Mouse (Mus musculus) erythroid progenitor cell, adult 5-6 weeks (primary cell): ENCODE results near the gene Chrm5. TPM values are rescaled to one million over a fixed set of nuclear protein-coding genes. Genes with fewer than 3 reads are reported as not detected.
"Not testable (repeated sequence)": the region's sequence is repeated elsewhere in the genome, so short reads cannot be mapped to it uniquely, and the experiment has no call there.

ENCODE experiments used
- ATAC-seq: replicated peaks from 2 replicates; pipeline ENCODE4 v1.8.0; 2016; ENCODE audit warnings: moderate number of reproducible peaks, mild to moderate bottlenecking, moderate TSS enrichment, inconsistent platforms; ENCODE audit not compliant: poor library complexity, low FRiP score, severe bottlenecking
- total RNA-seq, 2 experiments: library from RNA; stranded (forward) in 1 of 2; stranded (reverse) in 1 of 2; fragments of 150-400 nt in 1 of 2; fragments of 186-747, 209-891 nt in 1 of 2; gene quantifications; 2 replicates each; pipeline versions ENCODE4 v1.2.3 to v1.2.4; 2015 to 2017; ENCODE audit warnings: low replicate concordance in 2 of 2

Gene Chrm5
- total RNA-seq, 2 experiments from 2014 or later = not detected

- no peak for ATAC-seq
Measured at GRCm38 (mm10) chr2:112483334-112483651, 2.7 kb upstream of the Chrm5 start.

GRCm38 (mm10) chr2:112482533-112483333 is 2.2 kb upstream of the Chrm5 start:
- no peak for ATAC-seq

GRCm38 (mm10) chr2:112481564-112481963 is 995 bp upstream of the Chrm5 start:
- ATAC-seq = no peak

- ATAC-seq = no peak
Measured at GRCm38 (mm10) chr2:112476554-112476953, 4.0 kb downstream of the Chrm5 start.

- ATAC-seq = no peak
Measured at GRCm38 (mm10) chr2:112474997-112475724, 5.4 kb downstream of the Chrm5 start.

- no peak for ATAC-seq
Measured at GRCm38 (mm10) chr2:112472076-112472475, 8.5 kb downstream of the Chrm5 start.

- no peak for ATAC-seq
Measured at GRCm38 (mm10) chr2:112470961-112471381, 9.6 kb downstream of the Chrm5 start.

GRCm38 (mm10) chr2:112469542-112469941 is 11.0 kb downstream of the Chrm5 start:
- no peak for ATAC-seq

GRCm38 (mm10) chr2:112460557-112460956 is 20.0 kb downstream of the Chrm5 start:
- no peak for ATAC-seq

- peak; percentile 98 for ATAC-seq
Measured at GRCm38 (mm10) chr2:112454862-112455564, 25.6 kb downstream of the Chrm5 start, which contains the start of gene Emc7. Emc7 (plus strand) TSS chr2:112454997.

GRCm38 (mm10) chr2:112454125-112454861 is 26.3 kb downstream of the Chrm5 start:
- peak; percentile 65 for ATAC-seq

GRCm38 (mm10) chr2:112452513-112452912 is 28.1 kb downstream of the Chrm5 start:
- not testable (repeated sequence) for ATAC-seq

- ATAC-seq = no peak
Measured at GRCm38 (mm10) chr2:112449597-112450296, 30.8 kb downstream of the Chrm5 start.

- ATAC-seq = no peak
Measured at GRCm38 (mm10) chr2:112448510-112449059, 32.0 kb downstream of the Chrm5 start.

- ATAC-seq = not testable (repeated sequence)
Measured at GRCm38 (mm10) chr2:112448046-112448445, 32.5 kb downstream of the Chrm5 start.

- ATAC-seq = no peak
Measured at GRCm38 (mm10) chr2:112445511-112445910, 35.1 kb downstream of the Chrm5 start.

- ATAC-seq = no peak
Measured at GRCm38 (mm10) chr2:112443491-112443890, 37.1 kb downstream of the Chrm5 start.

GRCm38 (mm10) chr2:112437589-112437988 is 43.0 kb downstream of the Chrm5 start:
- ATAC-seq = no peak

- no peak for ATAC-seq
Measured at GRCm38 (mm10) chr2:112436292-112436691, 44.3 kb downstream of the Chrm5 start.
